Mouse (Mus musculus) heart, embryonic 15.5 days (tissue): ENCODE data around the gene Mum1. TPM values are rescaled to one million over a fixed set of nuclear protein-coding genes. Genes with fewer than 3 reads are reported as not detected.

Experiments
- ATAC-seq: fragments of 200-750 bp; cut with Nextera tagmentation; replicated peaks from 2 replicates; pipeline ENCODE4 v1.8.0; 2017; ENCODE audit warnings: low read depth, moderate TSS enrichment; ENCODE audit not compliant: insufficient number of reproducible peaks, insufficient read depth, low FRiP score
- H3K27ac ChIP-seq: fragments of 300-500 bp; sonication (generic); 2 replicates; pipeline ENCODE4 v1.5.1; 2015; ENCODE audit warnings: mild to moderate bottlenecking, inconsistent platforms
- H3K27me3 ChIP-seq: fragments of 300-500 bp; sonication (generic); 2 replicates; pipeline ENCODE4 v1.6.1; 2015; ENCODE audit warnings: inconsistent platforms
- H3K36me3 ChIP-seq: fragments of 300-500 bp; sonication (generic); 2 replicates; pipeline ENCODE4 v1.6.1; 2015; ENCODE audit warnings: mild to moderate bottlenecking, inconsistent platforms
- H3K4me1 ChIP-seq: fragments of 300-500 bp; sonication (generic); replicated peaks from 2 replicates; pipeline ENCODE4 v1.6.1; 2015; ENCODE audit warnings: inconsistent platforms
- H3K4me2 ChIP-seq: fragments of 300-500 bp; sonication (generic); 2 replicates; pipeline ENCODE4 v1.6.1; 2015; ENCODE audit warnings: inconsistent platforms, mild to moderate bottlenecking, moderate library complexity
- H3K4me3 ChIP-seq: fragments of 300-500 bp; sonication (generic); 2 replicates; pipeline ENCODE4 v1.5.1; 2015; ENCODE audit warnings: mild to moderate bottlenecking, inconsistent platforms
- H3K9ac ChIP-seq: fragments of 300-500 bp; sonication (generic); 2 replicates; pipeline ENCODE4 v1.6.1; 2015; ENCODE audit warnings: mild to moderate bottlenecking, inconsistent platforms
- H3K9me3 ChIP-seq: fragments of 300-500 bp; sonication (generic); replicated peaks from 2 replicates; pipeline ENCODE4 v1.6.1; 2016; ENCODE audit warnings: inconsistent platforms
- WGBS: fragments of 180-500 bp; shearing (Covaris S2); methylation state at CpG from one replicate; pipeline ENCODE4 v1.1.7; 2015; ENCODE audit warnings: mixed read lengths; 5-methylcytosine and 5-hydroxymethylcytosine counted together
- polyA plus RNA-seq: library from polyadenylated mRNA; unstranded; fragments of >200 nt; fragmentation: Nextera tagmentation; extraction: Ambion mirVana; gene quantifications from 2 replicates; pipeline ENCODE4 v1.2.1, GENCODE M21; 2015

Gene Mum1
- polyA plus RNA-seq, 1 experiment from 2014 or later: 32.7 TPM

- H3K4me2 ChIP-seq: no peak overlapping the region
- WGBS: 81% methylated on average over 5 of the region's 5 CpGs
These were observed 50.0 kb downstream of the Mum1 start for GRCm38 (mm10) chr10:80276238-80276637.

DNA sequence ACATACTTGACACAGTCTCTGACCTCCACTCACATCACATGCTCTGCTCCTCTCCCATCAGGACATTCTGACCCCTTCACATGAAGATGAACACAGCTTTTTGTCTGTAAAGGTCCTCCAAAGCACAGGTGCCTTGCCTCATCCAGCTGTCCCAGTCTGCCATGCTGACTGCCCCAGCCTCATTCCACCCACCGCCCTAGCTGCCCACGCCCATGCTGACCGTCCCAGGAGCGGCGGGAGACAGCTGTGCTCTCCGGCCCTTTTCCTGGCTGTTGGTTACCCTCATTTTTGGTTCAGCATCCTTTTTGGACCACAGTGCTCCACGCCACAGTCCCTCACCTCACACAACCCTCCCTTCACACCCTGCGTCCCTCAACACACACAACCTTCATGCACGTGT, 52.2 kb downstream of the Mum1 start:
- Histone ChIP-seq H3K27ac (no peak overlapping the region), H3K36me3 (peaks cover 75% of the 10 kb centered on the region), H3K27me3 (no peaks in the 10 kb centered on the region), H3K4me2 (no peak overlapping the region), H3K9me3 (no peaks in the 10 kb centered on the region), H3K4me3 (no peak overlapping the region), H3K9ac (no peak overlapping the region), H3K4me1 (peaks cover 32% of the 10 kb centered on the region)
- 90% methylated on average over 9 of the region's 9 CpGs for WGBS
- ATAC-seq: no peak

More at GRCm38 (mm10) chr10:80276238-80276637, 50.0 kb downstream of the Mum1 start:
- Histone ChIP-seq H3K36me3 (peaks cover 68% of the 10 kb centered on the region), H3K9ac (no peak overlapping the region), H3K27me3 (no peaks in the 10 kb centered on the region), H3K4me1 (peaks cover 31% of the 10 kb centered on the region), H3K27ac (no peak overlapping the region), H3K4me3 (no peak overlapping the region), H3K9me3 (no peaks in the 10 kb centered on the region)
- ATAC-seq: no peak

GRCm38 (mm10) chr10:80279273-80279672, 53.0 kb downstream of the Mum1 start:
- no peak overlapping the region for H3K4me2 ChIP-seq
- 87% methylated on average over 12 of the region's 12 CpGs for WGBS
- ATAC-seq: no peak

DNA sequence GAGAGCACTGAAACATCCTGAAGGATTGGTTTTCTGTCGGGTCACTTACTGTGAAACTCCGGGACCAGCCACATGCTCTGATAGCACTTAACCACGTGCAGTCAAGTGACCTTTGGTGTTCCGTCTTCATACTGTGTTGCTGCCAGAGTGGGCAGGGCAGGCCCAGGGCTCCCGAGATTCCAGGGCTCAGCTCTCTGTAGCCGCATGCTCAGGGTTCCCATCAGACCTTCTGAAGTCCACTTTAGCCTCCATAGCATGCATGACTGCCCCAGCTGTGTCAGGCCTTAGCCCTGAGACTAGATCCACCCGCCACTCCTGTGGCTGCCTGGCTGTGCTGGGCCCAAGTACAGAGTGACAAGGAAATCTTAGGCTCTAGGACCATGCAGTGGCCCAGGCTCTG, 55.1 kb downstream of the Mum1 start:
- H3K27me3 ChIP-seq: no peaks in the 10 kb centered on the region
- no peak overlapping the region for H3K4me2 ChIP-seq
- H3K4me1 ChIP-seq: peaks cover 25% of the 10 kb centered on the region
- H3K27ac ChIP-seq: peak overlapping the region; percentile 70
- WGBS: 49% methylated on average over 7 of the region's 7 CpGs
- no peak; the same call in 1 of the 2 replicates for ATAC-seq
- peaks cover 78% of the 10 kb centered on the region for H3K36me3 ChIP-seq
- 0 out of 2 replicates have a peak overlapping the region, but pooled peaks have one; percentile 19 for H3K9ac ChIP-seq
- H3K9me3 ChIP-seq: no peaks in the 10 kb centered on the region
- no peak overlapping the region for H3K4me3 ChIP-seq

More at GRCm38 (mm10) chr10:80279273-80279672, 53.0 kb downstream of the Mum1 start:
- no peak overlapping the region for H3K27ac ChIP-seq
- H3K9me3 ChIP-seq: no peaks in the 10 kb centered on the region
- peaks cover 77% of the 10 kb centered on the region for H3K36me3 ChIP-seq
- no peak overlapping the region for H3K9ac ChIP-seq
- H3K4me3 ChIP-seq: no peak overlapping the region
- no peaks in the 10 kb centered on the region for H3K27me3 ChIP-seq
- peaks cover 25% of the 10 kb centered on the region for H3K4me1 ChIP-seq

- Histone ChIP-seq H3K4me1 (peaks cover 25% of the 10 kb centered on the region), H3K9me3 (no peaks in the 10 kb centered on the region), H3K9ac (no peak overlapping the region), H3K36me3 (peaks cover 80% of the 10 kb centered on the region), H3K4me3 (no peak overlapping the region), H3K27ac (peak overlapping the region; percentile 70), H3K27me3 (no peaks in the 10 kb centered on the region), H3K4me2 (no peak overlapping the region)
- peak; percentile 44 for ATAC-seq
- 65% methylated on average over 8 of the region's 8 CpGs for WGBS
These were observed 55.7 kb downstream of the Mum1 start for GRCm38 (mm10) chr10:80281921-80282371.

DNA sequence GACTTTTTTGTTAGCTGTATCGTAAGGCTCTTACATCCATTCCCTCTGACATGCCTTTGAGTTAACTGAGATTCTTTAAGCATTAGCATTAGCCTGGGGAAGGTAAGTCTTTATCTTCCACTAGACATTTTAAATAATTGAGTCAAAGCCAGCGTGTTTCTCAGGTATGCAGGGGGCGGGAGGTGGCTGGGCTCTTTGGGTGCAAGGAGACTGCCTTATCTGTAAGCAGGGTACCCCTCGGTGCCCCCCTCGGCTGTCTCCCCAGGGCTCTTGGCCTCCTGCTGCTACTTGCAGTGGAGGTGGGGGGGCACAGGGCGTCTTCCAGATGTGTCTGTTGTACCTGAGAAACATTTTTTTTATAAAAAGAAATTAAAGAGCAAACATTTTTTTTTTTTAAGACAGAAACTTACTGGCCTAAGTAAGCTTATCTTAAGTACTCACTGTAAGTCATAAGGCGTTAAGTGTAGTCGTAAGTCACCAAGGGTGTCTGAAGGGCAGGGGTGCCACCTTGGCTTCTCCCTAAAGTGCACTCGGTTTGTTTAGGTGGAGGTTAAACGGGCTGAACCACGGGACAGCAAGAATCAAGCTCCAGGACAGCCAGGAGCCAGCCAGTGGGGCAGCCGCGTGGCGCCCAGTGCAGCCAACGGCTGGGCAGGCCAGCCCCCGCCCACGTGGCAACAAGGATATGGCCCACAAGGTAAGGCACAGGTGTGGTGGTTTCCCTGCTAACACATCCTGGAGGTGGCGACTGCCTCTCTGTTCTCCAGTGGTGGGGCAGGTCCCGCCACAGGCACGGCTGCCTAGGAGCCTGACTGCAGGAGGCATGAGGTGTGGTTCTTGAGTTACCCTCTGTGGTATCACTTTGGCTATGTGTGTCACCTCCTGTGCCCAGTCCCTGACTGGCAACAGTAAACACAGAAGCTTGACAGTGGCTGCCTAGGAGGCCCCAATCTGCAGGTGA, 56.5 kb downstream of the Mum1 start:
- no peak overlapping the region for H3K4me3 ChIP-seq
- WGBS: 80% methylated on average over 20 of the region's 20 CpGs
- no peaks in the 10 kb centered on the region for H3K9me3 ChIP-seq
- H3K9ac ChIP-seq: no peak overlapping the region
- peaks cover 25% of the 10 kb centered on the region for H3K4me1 ChIP-seq
- H3K27me3 ChIP-seq: no peaks in the 10 kb centered on the region
- no peak overlapping the region for H3K4me2 ChIP-seq
- peak overlapping the region; percentile 70 for H3K27ac ChIP-seq
- H3K36me3 ChIP-seq: peaks cover 78% of the 10 kb centered on the region
- ATAC-seq: no peak

- no peak overlapping the region for H3K9ac ChIP-seq
- peaks cover 64% of the 10 kb centered on the region for H3K36me3 ChIP-seq
- no peak overlapping the region for H3K4me3 ChIP-seq
- no peak overlapping the region for H3K27ac ChIP-seq
- 70% methylated on average over 9 of the region's 15 CpGs for WGBS
- H3K9me3 ChIP-seq: no peaks in the 10 kb centered on the region
- no peak overlapping the region for H3K4me2 ChIP-seq
- no peak for ATAC-seq
- peaks cover 24% of the 10 kb centered on the region for H3K4me1 ChIP-seq
- no peaks in the 10 kb centered on the region for H3K27me3 ChIP-seq
These were observed 59.2 kb downstream of the Mum1 start for GRCm38 (mm10) chr10:80285222-80286070.

DNA sequence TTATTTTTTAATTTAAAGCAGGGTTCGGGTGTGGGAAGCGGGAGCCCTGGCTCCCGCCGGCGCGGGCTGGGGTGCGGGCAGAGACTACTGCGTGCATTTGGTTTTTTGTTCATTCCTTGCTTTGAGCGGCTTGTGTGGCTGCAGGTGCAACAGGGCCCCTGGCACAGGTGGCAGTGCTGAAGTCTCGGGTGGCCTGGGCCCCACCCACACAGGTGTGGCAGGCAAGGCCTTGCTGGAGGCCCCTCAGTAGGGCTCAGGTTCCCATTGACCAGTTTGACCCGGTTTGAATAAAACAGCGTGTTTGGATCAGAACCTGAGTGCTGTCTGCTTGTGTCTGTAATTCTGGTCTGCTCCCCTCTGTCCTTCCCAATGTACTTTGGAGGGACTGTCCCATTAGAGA, 61.9 kb downstream of the Mum1 start:
- WGBS: 93% methylated on average over 12 of the region's 12 CpGs
- peaks cover 6% of the 10 kb centered on the region for H3K4me1 ChIP-seq
- ATAC-seq: no peak
- H3K27ac ChIP-seq: no peak overlapping the region
- no peaks in the 10 kb centered on the region for H3K9me3 ChIP-seq
- no peak overlapping the region for H3K4me2 ChIP-seq
- no peaks in the 10 kb centered on the region for H3K27me3 ChIP-seq
- H3K9ac ChIP-seq: no peak overlapping the region
- H3K36me3 ChIP-seq: peaks cover 54% of the 10 kb centered on the region
- H3K4me3 ChIP-seq: no peak overlapping the region

GRCm38 (mm10) chr10:80288657-80289056, 62.4 kb downstream of the Mum1 start:
- no peaks in the 10 kb centered on the region for H3K9me3 ChIP-seq
- no peaks in the 10 kb centered on the region for H3K27me3 ChIP-seq
- no peak for ATAC-seq
- H3K4me1 ChIP-seq: peaks cover 11% of the 10 kb centered on the region
- 68% methylated on average over 8 of the region's 8 CpGs for WGBS
- no peak overlapping the region for H3K4me3 ChIP-seq
- no peak overlapping the region for H3K9ac ChIP-seq
- no peak overlapping the region for H3K27ac ChIP-seq
- peaks cover 52% of the 10 kb centered on the region for H3K36me3 ChIP-seq
- no peak overlapping the region for H3K4me2 ChIP-seq

GRCm38 (mm10) chr10:80292251-80293146, 66.3 kb downstream of the Mum1 start, which contains the start of gene Rps15:
Gene Rps15 (plus strand): TSS chr10:80292453.
- H3K4me1 ChIP-seq: peaks cover 39% of the 10 kb centered on the region
- peak within 1 kb of the TSS; percentile 83 for H3K27ac ChIP-seq
- peak; percentile 92 for ATAC-seq
- H3K27me3 ChIP-seq: peaks cover 11% of the 10 kb centered on the region
- H3K9ac ChIP-seq: peak within 1 kb of the TSS; percentile 95
- peak within 1 kb of the TSS; percentile 78 for H3K4me2 ChIP-seq
- under 1% methylated on average over 72 of the region's 72 CpGs for WGBS
- H3K4me3 ChIP-seq: peak within 1 kb of the TSS; percentile 83
- no peaks in the 10 kb centered on the region for H3K9me3 ChIP-seq
- peaks cover 28% of the 10 kb centered on the region for H3K36me3 ChIP-seq
